Mouse (Mus musculus) forebrain, embryonic 10.5 days (tissue): ENCODE measurements at regions not wholly inside any gene's neighbourhood (a gene's known extent, or its start where the extent isn't known, plus 50 kb on each side); places are given as distances from the start of the nearest gene placed in this dataset.

Experiments
- DNase-seq: peaks from one replicate; pipeline ENCODE4 v3.0.0-alpha.2; 2017; ENCODE audit warnings: low spot score; ENCODE audit errors: extremely low spot score
- H3K27ac ChIP-seq: fragments of 300-500 bp; sonication (generic); 2 replicates; pipeline ENCODE4 v1.5.1; 2016; ENCODE audit warnings: mild to moderate bottlenecking
- H3K27me3 ChIP-seq: fragments of 300-500 bp; sonication (generic); 2 replicates; pipeline ENCODE4 v1.6.1; 2016; ENCODE audit warnings: mild to moderate bottlenecking; ENCODE audit not compliant: poor library complexity, severe bottlenecking
- H3K36me3 ChIP-seq: fragments of 300-500 bp; sonication (generic); replicated peaks from 2 replicates; pipeline ENCODE4 v1.6.1; 2016; ENCODE audit warnings: mild to moderate bottlenecking, moderate library complexity
- H3K4me1 ChIP-seq: fragments of 300-500 bp; sonication (generic); 2 replicates; pipeline ENCODE4 v1.6.1; 2016
- H3K4me3 ChIP-seq: fragments of 300-500 bp; sonication (generic); 2 replicates; pipeline ENCODE4 v1.5.1; 2016; ENCODE audit warnings: mild to moderate bottlenecking, moderate library complexity
- H3K9me3 ChIP-seq: fragments of 300-500 bp; sonication (generic); 2 replicates; pipeline ENCODE4 v1.6.1; 2016; ENCODE audit warnings: mild to moderate bottlenecking, moderate library complexity
- WGBS: fragments of 180-500 bp; shearing (Covaris S2); methylation state at CpG from one replicate; pipeline ENCODE4 v1.1.7; 2016; 5-methylcytosine and 5-hydroxymethylcytosine counted together

DNA sequence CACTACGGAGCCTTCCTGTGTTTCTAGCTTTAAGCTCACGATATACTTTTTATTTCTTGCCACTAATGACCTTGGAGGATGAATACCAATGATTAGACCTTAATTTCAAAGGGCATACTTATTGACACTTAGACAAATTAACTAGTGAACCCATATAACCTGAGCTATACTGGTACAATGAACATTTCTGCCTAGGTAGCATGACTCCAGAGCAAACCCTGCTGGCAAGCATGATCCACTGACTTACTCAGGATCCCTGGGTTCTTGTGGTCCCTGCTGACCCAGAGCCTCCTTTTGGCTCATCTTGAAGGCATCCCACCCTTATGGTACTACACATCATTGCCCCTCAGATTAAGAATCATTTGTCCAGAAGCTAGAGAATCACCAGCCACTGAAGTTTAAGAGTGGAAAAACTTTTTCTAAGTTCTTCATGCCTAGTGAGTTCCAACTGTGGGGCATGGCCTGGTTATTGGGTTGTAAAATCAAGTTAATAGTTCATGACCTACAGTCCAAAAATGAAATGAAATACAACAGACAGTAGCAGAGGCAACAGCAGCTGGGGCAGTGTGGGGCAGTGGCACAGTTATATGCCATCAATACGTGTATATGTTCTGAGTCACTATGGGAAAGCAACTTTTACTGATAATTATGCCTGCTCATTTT lies 1408.5 kb upstream of the A1bg start:
- no peaks in the 10 kb centered on the region for H3K36me3 ChIP-seq
- peaks cover 20% of the 10 kb centered on the region for H3K4me1 ChIP-seq
- no peaks in the 10 kb centered on the region for H3K27me3 ChIP-seq
- H3K27ac ChIP-seq = no peak overlapping the region
- 93% methylated on average over 3 of the region's 3 CpGs for WGBS
- no peak for DNase-seq
- H3K9me3 ChIP-seq = no peaks in the 10 kb centered on the region
- no peak overlapping the region for H3K4me3 ChIP-seq

GRCm38 (mm10) chr15:62328920-62329319 lies 1406.1 kb upstream of the A1bg start:
- DNase-seq = no peak
- no peak overlapping the region for H3K27ac ChIP-seq
- peaks cover 20% of the 10 kb centered on the region for H3K4me1 ChIP-seq
- no peak overlapping the region for H3K4me3 ChIP-seq
- no peaks in the 10 kb centered on the region for H3K36me3 ChIP-seq
- no peaks in the 10 kb centered on the region for H3K27me3 ChIP-seq
- WGBS = 46% methylated on average over 3 of the region's 3 CpGs
- no peaks in the 10 kb centered on the region for H3K9me3 ChIP-seq

GRCm38 (mm10) chr15:62328305-62328881 lies 1405.6 kb upstream of the A1bg start:
- H3K4me3 ChIP-seq = no peak overlapping the region
- H3K27ac ChIP-seq = no peak overlapping the region; the same call in 1 of the 2 replicates
- no peaks in the 10 kb centered on the region for H3K36me3 ChIP-seq
- H3K27me3 ChIP-seq = no peaks in the 10 kb centered on the region
- H3K9me3 ChIP-seq = no peaks in the 10 kb centered on the region
- WGBS = 72% methylated on average over 9 of the region's 9 CpGs
- peaks cover 20% of the 10 kb centered on the region for H3K4me1 ChIP-seq
- no peak for DNase-seq

- Histone ChIP-seq H3K4me3 (no peak overlapping the region), H3K4me1 (peaks cover 20% of the 10 kb centered on the region), H3K27me3 (no peaks in the 10 kb centered on the region), H3K36me3 (no peaks in the 10 kb centered on the region), H3K27ac (no peak overlapping the region), H3K9me3 (no peaks in the 10 kb centered on the region)
- 64% methylated on average over 2 of the region's 2 CpGs for WGBS
- DNase-seq = no peak
Observed at GRCm38 (mm10) chr15:62327481-62327880, 1404.7 kb upstream of the A1bg start.

GRCm38 (mm10) chr15:62326524-62326923 lies 1403.7 kb upstream of the A1bg start:
- WGBS = 86% methylated on average over 4 of the region's 4 CpGs
- DNase-seq = no peak
- H3K4me1 ChIP-seq = peaks cover 20% of the 10 kb centered on the region

GRCm38 (mm10) chr15:62325451-62326290 lies 1402.9 kb upstream of the A1bg start:
- H3K4me3 ChIP-seq = no peak overlapping the region
- no peaks in the 10 kb centered on the region for H3K36me3 ChIP-seq
- 84% methylated on average over 1 of the region's 1 CpGs for WGBS
- no peaks in the 10 kb centered on the region for H3K9me3 ChIP-seq
- H3K27ac ChIP-seq = no peak overlapping the region
- DNase-seq = no peak
- no peaks in the 10 kb centered on the region for H3K27me3 ChIP-seq
- H3K4me1 ChIP-seq = peaks cover 20% of the 10 kb centered on the region

More at GRCm38 (mm10) chr15:62326524-62326923, 1403.7 kb upstream of the A1bg start:
- Histone ChIP-seq H3K36me3 (no peaks in the 10 kb centered on the region), H3K27me3 (no peaks in the 10 kb centered on the region), H3K27ac (no peak overlapping the region), H3K9me3 (no peaks in the 10 kb centered on the region), H3K4me3 (no peak overlapping the region)

- Histone ChIP-seq H3K27me3 (no peaks in the 10 kb centered on the region), H3K27ac (no peak overlapping the region), H3K36me3 (no peaks in the 10 kb centered on the region), H3K4me1 (no peaks in the 10 kb centered on the region), H3K4me3 (no peak overlapping the region), H3K9me3 (no peaks in the 10 kb centered on the region)
- DNase-seq = no peak
- WGBS = 81% methylated on average over 5 of the region's 5 CpGs
Observed at GRCm38 (mm10) chr15:62320966-62321365, 1398.2 kb upstream of the A1bg start.

DNA sequence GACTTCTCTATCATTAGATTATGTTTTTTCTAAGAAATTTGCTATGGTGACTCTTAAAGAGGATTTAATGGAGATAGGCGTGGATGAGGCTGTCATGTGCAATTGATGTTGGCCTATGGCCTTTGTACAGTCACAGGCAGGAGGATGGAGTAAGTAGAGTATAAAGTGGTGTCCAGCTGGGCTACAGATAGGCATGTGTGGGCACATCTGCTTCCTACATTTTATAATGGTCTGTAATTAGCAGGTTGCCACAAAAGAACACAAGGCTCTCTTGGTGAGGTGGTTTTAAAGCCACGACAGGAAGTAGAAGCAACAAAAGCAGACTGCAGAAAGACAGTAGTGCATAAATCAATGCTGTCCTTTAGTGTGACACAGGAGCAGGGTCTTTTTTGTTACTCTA lies 1391.6 kb upstream of the A1bg start:
- no peaks in the 10 kb centered on the region for H3K36me3 ChIP-seq
- no peak overlapping the region for H3K27ac ChIP-seq
- WGBS = 69% methylated on average over 2 of the region's 2 CpGs
- no peaks in the 10 kb centered on the region for H3K27me3 ChIP-seq
- H3K9me3 ChIP-seq = no peaks in the 10 kb centered on the region
- no peak for DNase-seq
- no peaks in the 10 kb centered on the region for H3K4me1 ChIP-seq
- no peak overlapping the region for H3K4me3 ChIP-seq

- Histone ChIP-seq H3K27ac (no peak overlapping the region), H3K4me3 (no peak overlapping the region), H3K9me3 (no peaks in the 10 kb centered on the region), H3K36me3 (no peaks in the 10 kb centered on the region), H3K4me1 (no peaks in the 10 kb centered on the region), H3K27me3 (no peaks in the 10 kb centered on the region)
- no peak for DNase-seq
- 93% methylated on average over 3 of the region's 3 CpGs for WGBS
Observed at GRCm38 (mm10) chr15:62302233-62302632, 1379.4 kb upstream of the A1bg start.

GRCm38 (mm10) chr15:62301567-62301966 lies 1378.8 kb upstream of the A1bg start:
- Histone ChIP-seq H3K4me1 (no peaks in the 10 kb centered on the region), H3K27ac (no peak overlapping the region), H3K4me3 (no peak overlapping the region), H3K27me3 (no peaks in the 10 kb centered on the region), H3K9me3 (no peaks in the 10 kb centered on the region), H3K36me3 (no peaks in the 10 kb centered on the region)
- no peak for DNase-seq
- 94% methylated on average over 3 of the region's 3 CpGs for WGBS

DNA sequence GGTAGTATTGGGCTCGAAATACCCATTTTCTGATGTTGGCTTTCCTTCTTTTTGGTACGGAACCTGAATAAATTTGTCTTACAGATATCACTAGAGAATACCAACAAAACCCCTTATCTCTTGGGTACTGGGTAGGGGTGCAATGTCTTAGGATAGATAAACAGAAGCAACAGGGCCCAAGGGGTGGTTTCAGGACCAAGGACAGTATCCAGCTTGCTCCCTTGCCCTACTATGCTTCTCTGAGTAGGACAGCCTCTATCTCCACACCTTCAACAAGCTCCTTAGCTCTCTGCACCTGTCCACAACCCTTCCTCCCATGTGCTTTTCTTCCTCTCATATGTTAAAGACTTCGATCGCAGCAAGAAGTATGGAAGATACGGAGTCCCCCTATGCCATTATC lies 1374.3 kb upstream of the A1bg start:
- Histone ChIP-seq H3K27ac (no peak overlapping the region), H3K27me3 (no peaks in the 10 kb centered on the region), H3K36me3 (no peaks in the 10 kb centered on the region), H3K4me1 (peaks cover 10% of the 10 kb centered on the region), H3K4me3 (no peak overlapping the region), H3K9me3 (no peaks in the 10 kb centered on the region)
- no peak for DNase-seq
- WGBS = 93% methylated on average over 5 of the region's 5 CpGs

GRCm38 (mm10) chr15:62295233-62295927 lies 1372.6 kb upstream of the A1bg start:
- H3K9me3 ChIP-seq = no peaks in the 10 kb centered on the region
- H3K36me3 ChIP-seq = no peaks in the 10 kb centered on the region
- H3K27me3 ChIP-seq = no peaks in the 10 kb centered on the region
- H3K4me3 ChIP-seq = no peak overlapping the region
- WGBS = 32% methylated on average over 8 of the region's 8 CpGs
- H3K27ac ChIP-seq = 0 out of 2 replicates have a peak overlapping the region, but pooled peaks have one; percentile 31
- peaks cover 10% of the 10 kb centered on the region for H3K4me1 ChIP-seq
- no peak for DNase-seq
